Mouse (Mus musculus): ENCODE results near the gene Cmss1. TPM values are rescaled to one million over a fixed set of nuclear protein-coding genes. Genes with fewer than 3 reads are reported as not detected.

Cmss1 gene
- total RNA-seq, 2 experiments from 2014 or later = 38.5 to 39.4 TPM

- DNase-seq = no peak
- intact Hi-C loops (cut with DNase I) = no loop called here
Measured at GRCm38 (mm10) chr16:57317882-57318636, 288.6 kb downstream of the Cmss1 start.

GRCm38 (mm10) chr16:57317127-57317526, 289.5 kb downstream of the Cmss1 start:
- DNase-seq = no peak
- intact Hi-C loops (cut with DNase I) = no loop called here

- intact Hi-C loops (cut with DNase I) = no loop called here
- no peak for DNase-seq
Measured at GRCm38 (mm10) chr16:57315026-57315425, 291.6 kb downstream of the Cmss1 start.

GRCm38 (mm10) chr16:57314236-57314635, 292.4 kb downstream of the Cmss1 start:
- DNase-seq = no peak
- intact Hi-C loops (cut with DNase I) = no loop called here

DNA sequence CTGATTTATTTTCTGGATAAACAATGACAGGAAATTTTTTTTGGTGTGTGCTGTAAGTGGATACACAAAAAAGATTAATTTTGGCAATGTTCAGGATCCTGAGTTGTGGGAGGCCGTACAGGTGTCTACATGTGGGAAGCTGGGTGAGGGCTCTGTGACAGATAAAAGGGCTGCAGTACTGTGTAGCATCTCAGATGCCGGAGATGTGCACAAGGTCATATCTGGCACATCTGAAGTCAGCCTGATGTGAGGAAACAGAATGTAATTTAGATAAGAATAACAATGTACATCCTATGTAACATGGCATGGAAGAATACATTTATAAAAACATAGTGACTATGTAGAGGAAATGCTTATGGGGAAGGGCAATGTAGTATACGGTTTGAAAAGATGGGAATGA, 293.2 kb downstream of the Cmss1 start:
- intact Hi-C loops (cut with DNase I) = no loop called here

GRCm38 (mm10) chr16:57312130-57312529, 294.5 kb downstream of the Cmss1 start:
- intact Hi-C loops (cut with DNase I) = no loop called here
- DNase-seq = no peak

More for the DNA sequence above, 293.2 kb downstream of the Cmss1 start:
- no peak for DNase-seq

- intact Hi-C loops (cut with DNase I) = no loop called here
- DNase-seq = no peak
Measured at GRCm38 (mm10) chr16:57305463-57305862, 301.2 kb downstream of the Cmss1 start.

DNA sequence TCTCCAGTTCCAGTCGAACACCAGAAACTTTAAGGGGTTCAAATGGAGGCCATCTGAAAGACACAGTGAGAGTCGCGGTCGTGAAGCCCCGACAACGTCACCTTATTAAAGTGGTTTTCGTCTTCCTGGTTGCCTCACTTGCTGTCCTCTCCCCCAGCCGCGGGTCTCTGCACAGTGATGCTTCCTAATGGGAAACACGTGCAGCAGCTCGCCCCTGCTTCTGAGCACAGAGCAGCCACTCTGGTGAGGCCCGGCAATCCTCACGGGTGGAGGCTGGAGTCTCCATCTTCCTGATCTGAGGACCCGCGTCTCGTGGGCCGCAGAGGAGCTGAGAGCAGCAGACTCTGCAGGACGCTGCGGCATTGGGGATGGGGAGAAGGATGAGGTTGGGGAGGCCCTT, 302.9 kb downstream of the Cmss1 start:
- DNase-seq = no peak

DNA sequence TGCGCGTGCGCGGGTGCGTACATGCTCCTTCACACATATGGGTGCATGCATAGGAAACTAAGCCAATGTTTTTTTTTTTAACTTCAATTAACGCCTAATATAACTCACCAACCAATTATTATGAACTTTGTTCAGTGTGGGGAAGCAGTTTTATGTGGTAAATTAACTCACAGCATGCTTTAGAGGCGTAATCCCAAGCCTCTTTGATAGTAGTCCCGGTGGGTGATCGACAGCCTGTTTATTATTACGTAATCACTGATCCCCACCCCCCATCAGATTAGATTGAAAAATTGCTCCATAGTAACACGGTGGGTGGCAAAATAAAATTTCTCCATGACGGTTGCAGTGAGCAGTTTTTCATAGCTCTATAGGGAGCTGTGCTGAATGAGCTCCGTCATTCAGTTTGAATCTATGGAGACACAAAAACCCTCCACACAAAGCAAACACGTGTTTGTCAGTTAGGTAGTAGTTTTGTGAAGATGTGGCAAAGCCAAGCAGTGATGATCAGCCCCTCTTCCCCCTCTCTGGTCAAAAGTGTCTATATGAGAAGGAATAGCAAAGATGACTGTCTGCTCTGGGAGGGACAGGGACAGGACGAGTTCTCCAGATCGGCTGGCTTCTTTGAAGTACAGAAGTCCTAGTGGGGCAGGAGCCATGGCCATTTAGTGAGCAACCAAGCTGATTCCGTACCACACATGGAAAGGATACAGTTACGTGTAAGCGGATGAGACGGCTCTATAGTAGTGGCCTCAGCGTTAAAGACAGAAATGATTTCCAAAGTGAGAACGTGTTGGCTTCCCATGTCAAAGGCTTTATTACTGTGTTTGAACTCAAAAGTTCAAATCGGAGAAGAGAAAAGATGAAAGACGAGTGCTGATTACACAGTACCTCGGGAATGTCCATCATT, 303.6 kb downstream of the Cmss1 start:
- DNase-seq = no peak

More for the DNA sequence above, 302.9 kb downstream of the Cmss1 start:
- intact Hi-C loops (cut with DNase I) = no loop called here

DNA sequence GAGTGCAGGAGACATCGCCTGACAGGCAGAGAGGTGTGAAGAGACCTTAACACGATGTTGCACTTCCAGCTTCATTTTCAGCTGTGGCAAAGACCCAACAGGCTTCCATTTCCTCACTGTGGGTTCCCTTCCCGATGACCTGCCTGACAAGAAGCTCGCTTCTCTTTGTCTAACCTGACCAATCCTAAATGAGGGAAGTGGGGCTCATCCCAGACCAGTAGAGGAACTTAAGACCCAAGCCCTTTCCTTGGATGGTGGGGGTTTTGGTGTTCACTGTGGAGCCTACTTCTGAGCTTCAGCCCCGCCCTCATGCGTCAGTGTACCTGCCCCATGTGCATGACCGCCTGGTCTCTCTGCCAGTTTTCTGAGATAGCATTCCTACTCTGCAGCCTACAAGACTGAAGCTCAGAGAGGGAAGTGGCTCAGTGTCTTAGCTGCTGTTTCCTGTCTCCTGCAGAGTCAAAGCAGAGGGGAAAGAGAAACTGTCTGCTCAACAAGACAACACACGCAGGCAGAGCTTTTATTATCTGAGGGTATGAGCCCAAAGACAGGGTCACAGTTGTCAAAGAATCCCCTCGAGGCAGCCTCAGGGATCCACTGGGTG, 305.1 kb downstream of the Cmss1 start:
- peak in 1 of 2 experiments; percentile 23 for DNase-seq
- intact Hi-C loops (cut with DNase I) = no loop called here

More for the DNA sequence above, 303.6 kb downstream of the Cmss1 start:
- intact Hi-C loops (cut with DNase I) = no loop called here

DNA sequence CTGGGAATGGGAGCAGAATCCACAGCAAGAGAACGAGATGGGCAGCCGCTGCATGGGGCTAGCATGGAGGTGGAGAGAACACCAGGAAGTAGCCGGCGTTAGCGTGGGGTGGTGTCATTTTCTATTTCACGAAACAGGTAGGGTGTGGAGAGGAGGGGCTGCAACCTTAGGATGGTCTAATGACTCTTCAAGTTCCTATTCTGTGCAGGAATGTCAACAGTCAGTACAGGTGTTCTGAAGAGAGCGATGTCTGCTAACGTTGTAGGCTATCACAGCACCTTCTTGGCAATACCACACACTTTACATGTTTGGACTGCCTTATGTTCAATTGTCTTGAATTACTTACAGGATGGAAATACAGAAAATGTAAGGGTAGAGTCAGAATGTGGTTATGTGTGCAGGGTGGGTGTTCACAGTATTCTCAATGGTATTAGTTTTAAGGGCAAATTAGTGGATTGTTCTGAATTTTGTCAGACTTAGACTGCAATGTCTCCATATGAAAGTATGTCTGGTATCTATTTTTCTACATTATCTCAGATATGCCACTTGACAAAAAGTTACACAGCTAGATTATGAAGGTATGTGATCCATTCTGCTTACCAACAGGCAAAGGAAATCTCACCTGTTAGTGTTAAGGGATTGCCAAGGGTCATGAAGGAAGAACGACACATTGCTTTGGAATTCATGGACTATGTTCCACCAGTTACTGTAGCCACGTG, 311.3 kb downstream of the Cmss1 start:
- no peak for DNase-seq
- intact Hi-C loops (cut with DNase I) = no loop called here

GRCm38 (mm10) chr16:57292765-57293164, 313.9 kb downstream of the Cmss1 start, which contains the start of gene Tmem30c:
TSS of gene Tmem30c (minus strand) at chr16:57292865.
- intact Hi-C loops (cut with DNase I) = no loop called here
- DNase-seq = no peak

- peak; percentile 28 to 34 for DNase-seq
- intact Hi-C loops (cut with DNase I) = no loop called here
Measured at GRCm38 (mm10) chr16:57292296-57292695, 314.4 kb downstream of the Cmss1 start.

GRCm38 (mm10) chr16:57291696-57292095, 315.0 kb downstream of the Cmss1 start:
- intact Hi-C loops (cut with DNase I) = no loop called here

DNA sequence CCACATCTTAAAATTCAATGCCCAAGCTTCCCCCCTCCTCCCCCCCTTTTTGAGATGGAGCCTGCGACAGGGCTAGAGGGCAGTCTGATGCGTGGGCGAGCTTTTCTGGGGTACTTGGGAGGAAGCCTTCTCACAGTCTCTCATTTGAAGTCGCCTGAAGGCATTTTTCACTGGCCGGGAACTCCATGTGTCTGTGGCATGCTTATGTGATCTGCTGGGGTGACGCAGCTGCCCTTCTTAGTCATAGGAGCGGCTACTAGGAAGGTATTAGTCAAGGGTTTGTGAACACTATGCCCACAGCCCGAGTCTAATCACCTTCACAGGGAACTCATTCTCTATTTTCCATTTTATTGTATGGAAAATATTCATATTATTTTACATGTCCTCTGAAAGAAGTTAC, 325.2 kb downstream of the Cmss1 start:
- intact Hi-C loops (cut with DNase I) = no loop called here
- no peak for DNase-seq

More at GRCm38 (mm10) chr16:57291696-57292095, 315.0 kb downstream of the Cmss1 start:
- DNase-seq = no peak

DNA sequence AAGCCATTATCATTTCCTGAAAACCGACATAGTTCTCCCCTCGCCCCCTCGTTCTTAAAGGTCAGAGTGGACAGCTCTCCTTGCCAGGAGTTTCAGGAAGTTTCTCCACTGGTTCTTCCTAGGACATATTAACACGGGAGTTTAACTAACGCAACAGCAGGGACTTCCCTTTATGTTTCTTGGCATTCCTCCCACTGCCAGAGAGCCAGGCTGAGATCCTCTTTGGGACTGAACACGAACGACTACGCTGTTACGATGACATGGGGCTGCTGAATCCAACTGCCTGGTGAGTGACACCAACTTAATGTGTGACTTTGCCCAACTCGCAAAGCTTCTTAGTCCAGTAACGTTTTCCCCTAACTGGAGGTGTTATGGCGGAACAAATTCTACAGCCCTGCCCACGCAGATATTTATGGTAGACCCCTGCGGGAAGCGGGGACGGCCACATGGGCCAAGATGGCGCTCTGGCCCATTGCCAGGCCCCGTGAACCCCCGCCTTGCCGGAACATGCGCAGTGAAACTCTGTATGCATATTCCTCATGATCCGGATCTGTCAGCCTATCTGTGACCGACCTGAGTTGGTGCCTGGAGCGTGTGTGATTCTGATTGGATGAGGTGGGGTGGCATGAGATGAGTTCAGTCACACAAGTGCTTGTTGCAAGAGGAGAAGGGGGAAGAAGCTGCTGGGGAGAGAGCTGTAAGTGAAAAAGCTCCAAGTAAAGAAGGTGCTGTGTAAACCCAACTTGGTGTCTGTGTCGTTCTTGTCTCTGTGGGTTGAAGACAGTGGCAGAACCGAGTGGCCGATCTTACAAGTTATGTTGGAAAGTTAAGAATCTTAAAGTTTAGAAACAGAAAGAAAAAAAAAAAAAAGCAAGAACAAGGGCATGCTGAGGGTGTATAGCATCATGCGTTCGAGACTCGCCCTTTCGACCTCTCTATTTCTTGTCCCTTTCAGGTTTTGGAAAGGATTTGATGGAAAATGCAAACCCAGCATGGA, 326.1 kb downstream of the Cmss1 start:
- intact Hi-C loops (cut with DNase I) = no loop called here
- DNase-seq = peak in 1 of 2 experiments; percentile 20

DNA sequence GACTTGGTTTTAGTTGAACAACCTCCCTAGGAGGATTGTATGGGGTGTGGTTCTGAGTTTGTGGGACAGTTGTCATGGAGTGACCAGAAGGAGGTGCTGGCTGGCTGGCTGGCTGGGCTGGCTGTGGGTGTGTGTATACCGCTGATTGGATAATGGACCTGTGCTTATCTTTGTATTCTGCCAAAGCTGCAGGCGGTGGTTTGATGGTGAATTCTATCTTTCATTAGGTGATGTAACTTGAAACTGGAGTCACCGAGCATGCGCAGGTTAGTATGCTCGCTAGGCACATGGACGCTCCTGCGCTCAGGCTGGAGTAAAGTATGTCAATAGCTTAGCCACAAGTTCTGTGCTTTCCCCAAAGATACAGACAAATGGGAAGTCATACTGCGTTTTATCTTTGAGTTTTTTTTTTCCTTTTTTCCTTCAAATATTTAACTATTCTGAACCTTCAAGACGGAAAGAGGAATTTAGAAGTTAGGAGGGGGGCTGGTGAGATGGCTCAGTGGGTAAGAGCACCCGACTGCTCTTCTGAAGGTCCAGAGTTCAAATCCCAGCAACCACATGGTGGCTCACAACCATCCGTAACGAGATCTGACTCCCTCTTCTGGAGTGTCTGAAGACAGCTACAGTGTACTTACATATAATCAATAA, 327.6 kb downstream of the Cmss1 start:
- intact Hi-C loops (cut with DNase I) = no loop called here
- no peak for DNase-seq

GRCm38 (mm10) chr16:57269751-57270150, 336.9 kb downstream of the Cmss1 start:
- DNase-seq = no peak
- intact Hi-C loops (cut with DNase I) = no loop called here

Measured in heart, postnatal 10 days (tissue).